Mouse (Mus musculus) neural tube, embryonic 12.5 days (tissue): ENCODE measurements around the gene Mrpl20. TPM values are rescaled to one million over a fixed set of nuclear protein-coding genes. Genes with fewer than 3 reads are reported as not detected.
"Not testable (repeated sequence)": the region's sequence is repeated elsewhere in the genome, so short reads cannot be mapped to it uniquely, and the experiment has no call there.

ENCODE experiments used
- ATAC-seq: fragments of 200-750 bp; cut with Nextera tagmentation; 2 replicates; pipeline ENCODE4 v1.8.0; 2017; ENCODE audit warnings: low read depth, mild to moderate bottlenecking, moderate TSS enrichment, moderate library complexity; ENCODE audit not compliant: low FRiP score
- H3K27ac ChIP-seq: fragments of 300-500 bp; sonication (generic); 2 replicates; pipeline ENCODE4 v1.5.1; 2016
- H3K27me3 ChIP-seq: fragments of 300-500 bp; sonication (generic); replicated peaks from 2 replicates; pipeline ENCODE4 v1.6.1; 2016; ENCODE audit warnings: mild to moderate bottlenecking
- H3K36me3 ChIP-seq: fragments of 300-500 bp; sonication (generic); 2 replicates; pipeline ENCODE4 v1.6.1; 2016; ENCODE audit warnings: mild to moderate bottlenecking
- H3K4me1 ChIP-seq: fragments of 300-500 bp; sonication (generic); 2 replicates; pipeline ENCODE4 v1.6.1; 2016
- H3K4me2 ChIP-seq: fragments of 300-500 bp; sonication (generic); replicated peaks from 2 replicates; pipeline ENCODE4 v1.6.1; 2016; ENCODE audit warnings: mild to moderate bottlenecking
- H3K4me3 ChIP-seq: fragments of 300-500 bp; sonication (generic); 2 replicates; pipeline ENCODE4 v1.5.1; 2016
- H3K9ac ChIP-seq: fragments of 300-500 bp; sonication (generic); 2 replicates; pipeline ENCODE4 v1.6.1; 2016; ENCODE audit warnings: mild to moderate bottlenecking
- H3K9me3 ChIP-seq: fragments of 300-500 bp; sonication (generic); 2 replicates; pipeline ENCODE4 v1.6.1; 2016; ENCODE audit warnings: mild to moderate bottlenecking
- WGBS: fragments of 180-500 bp; shearing (Covaris S2); methylation state at CpG from one replicate; pipeline ENCODE4 v1.1.7; 2016; 5-methylcytosine and 5-hydroxymethylcytosine counted together
- polyA plus RNA-seq: library from polyadenylated mRNA; unstranded; fragments of >200 nt; fragmentation: Nextera tagmentation; extraction: Ambion mirVana; gene quantifications from 2 replicates; pipeline ENCODE4 v1.2.1, GENCODE M21; 2016

Gene Mrpl20
- polyA plus RNA-seq, 1 experiment from 2014 or later = 226 TPM

DNA sequence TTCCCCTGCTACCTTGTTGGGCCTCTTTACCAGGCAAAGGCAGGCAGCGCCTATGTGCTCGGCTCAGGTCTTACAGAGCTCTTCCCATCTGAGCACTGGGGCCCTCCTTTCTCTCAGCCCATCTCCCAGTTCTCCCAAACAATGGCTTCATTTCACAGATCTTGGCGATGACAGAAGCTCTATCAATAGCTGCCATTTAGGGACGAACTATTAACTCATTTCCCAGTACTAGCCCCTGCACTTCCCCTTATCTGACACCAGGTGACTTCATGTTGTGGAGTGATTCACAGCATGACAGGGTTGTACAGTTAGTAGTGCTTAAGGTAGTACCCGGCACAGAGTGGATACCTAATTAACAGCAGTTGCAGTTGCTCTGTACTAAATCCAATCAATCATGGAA lies 16.9 kb upstream of the Mrpl20 start, which contains the start of gene Tmem88b:
TSS of gene Tmem88b (minus strand) at position 56 of the 400 bp plus-strand sequence.
- no peak for ATAC-seq
- WGBS = 66% methylated on average over 5 of the region's 5 CpGs

DNA sequence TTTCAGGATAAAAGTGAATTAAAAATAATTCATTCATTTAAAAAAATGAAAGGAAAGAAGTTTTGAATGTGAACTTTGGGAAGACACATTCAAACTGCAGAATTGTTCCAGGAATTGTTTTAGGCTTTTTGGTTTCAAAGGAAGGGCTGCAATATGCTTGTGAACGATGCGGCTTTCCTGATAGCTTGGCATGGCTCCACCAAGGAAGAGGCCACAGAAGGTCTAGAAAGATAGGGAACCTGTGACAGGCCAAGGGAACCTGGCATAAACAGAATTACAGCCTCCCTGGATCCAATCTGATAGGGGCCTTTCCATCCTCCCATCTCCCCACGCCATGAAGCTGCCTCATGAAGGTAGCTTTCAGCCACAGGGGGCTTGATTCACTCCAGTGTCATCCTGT lies 14.4 kb upstream of the Mrpl20 start:
- no peaks in the 10 kb centered on the region for H3K27me3 ChIP-seq
- no peak overlapping the region for H3K27ac ChIP-seq
- no peaks in the 10 kb centered on the region for H3K9me3 ChIP-seq
- H3K4me1 ChIP-seq = peaks cover 9% of the 10 kb centered on the region
- no peak overlapping the region for H3K4me2 ChIP-seq
- no peak for ATAC-seq
- 75% methylated on average over 3 of the region's 3 CpGs for WGBS
- no peaks in the 10 kb centered on the region for H3K36me3 ChIP-seq
- H3K4me3 ChIP-seq = no peak overlapping the region
- H3K9ac ChIP-seq = no peak overlapping the region

More for the DNA sequence above, 16.9 kb upstream of the Mrpl20 start, which contains the start of gene Tmem88b:
- H3K4me3 ChIP-seq = peak within 1 kb of the TSS; percentile 56; the same call in 1 of the 2 replicates
- no peaks in the 10 kb centered on the region for H3K9me3 ChIP-seq
- H3K4me2 ChIP-seq = peak within 1 kb of the TSS; percentile 69
- no peaks in the 10 kb centered on the region for H3K27me3 ChIP-seq
- peak within 1 kb of the TSS; percentile 78; the same call in 1 of the 2 replicates for H3K9ac ChIP-seq
- peaks cover 13% of the 10 kb centered on the region for H3K4me1 ChIP-seq
- no peak within 1 kb of the TSS for H3K27ac ChIP-seq
- no peaks in the 10 kb centered on the region for H3K36me3 ChIP-seq

DNA sequence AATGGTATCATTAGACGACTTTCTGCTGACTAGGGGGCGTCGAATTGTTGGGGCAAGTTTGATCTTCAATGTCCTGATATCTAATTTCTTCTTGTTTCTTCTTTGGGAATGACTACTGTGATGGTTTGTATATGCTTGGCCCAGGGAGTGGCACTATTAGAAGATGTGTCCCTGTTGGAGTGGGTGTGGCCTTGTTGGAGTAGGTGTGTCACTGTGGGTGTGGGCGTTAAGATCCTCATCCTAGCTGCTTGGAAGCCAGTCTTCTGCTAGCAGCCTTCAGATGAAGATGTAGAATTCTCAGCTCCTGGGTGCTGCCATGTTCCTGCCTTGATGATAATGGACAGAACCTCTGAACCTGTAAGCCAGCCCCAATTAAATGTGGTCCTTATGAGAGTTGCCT lies 13.8 kb upstream of the Mrpl20 start:
- 78% methylated on average over 4 of the region's 4 CpGs for WGBS
- not testable (repeated sequence) for H3K9me3 ChIP-seq, H3K36me3 ChIP-seq, H3K4me2 ChIP-seq, H3K4me3 ChIP-seq, H3K27me3 ChIP-seq, H3K9ac ChIP-seq, ATAC-seq, H3K4me1 ChIP-seq, H3K27ac ChIP-seq

DNA sequence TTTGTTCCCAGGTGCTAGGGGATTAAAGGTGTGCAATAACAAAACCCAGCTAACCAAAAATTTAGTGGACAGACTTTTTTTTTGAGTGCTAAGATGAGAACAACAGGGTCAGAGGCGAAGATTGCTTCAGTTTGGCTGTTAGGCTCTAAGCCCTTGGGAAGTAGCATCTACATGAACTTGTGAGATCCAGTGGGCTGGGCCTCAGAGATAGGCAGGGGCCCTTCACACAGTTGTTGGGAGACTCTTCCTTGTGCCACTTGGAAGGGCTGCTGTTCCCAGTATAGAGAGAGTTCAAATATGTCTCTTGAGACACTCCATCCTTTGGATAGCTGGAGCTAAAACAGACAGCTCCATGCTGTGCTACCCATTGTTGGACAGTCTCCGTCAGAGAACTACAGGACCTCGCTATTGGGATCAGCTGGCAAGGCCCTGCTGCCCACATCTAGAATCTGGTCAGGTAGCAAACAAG lies 12.6 kb upstream of the Mrpl20 start, which contains the start of gene Ankrd65:
TSS of gene Ankrd65 (plus strand) at position 419 of the 469 bp plus-strand sequence.
- no peaks in the 10 kb centered on the region for H3K9me3 ChIP-seq
- H3K36me3 ChIP-seq = no peaks in the 10 kb centered on the region
- no peak for ATAC-seq
- no peaks in the 10 kb centered on the region for H3K4me1 ChIP-seq
- no peak within 1 kb of the TSS for H3K4me2 ChIP-seq
- no peak within 1 kb of the TSS for H3K27ac ChIP-seq
- WGBS = 85% methylated on average over 3 of the region's 3 CpGs
- H3K9ac ChIP-seq = no peak within 1 kb of the TSS
- H3K27me3 ChIP-seq = no peaks in the 10 kb centered on the region
- H3K4me3 ChIP-seq = no peak within 1 kb of the TSS

DNA sequence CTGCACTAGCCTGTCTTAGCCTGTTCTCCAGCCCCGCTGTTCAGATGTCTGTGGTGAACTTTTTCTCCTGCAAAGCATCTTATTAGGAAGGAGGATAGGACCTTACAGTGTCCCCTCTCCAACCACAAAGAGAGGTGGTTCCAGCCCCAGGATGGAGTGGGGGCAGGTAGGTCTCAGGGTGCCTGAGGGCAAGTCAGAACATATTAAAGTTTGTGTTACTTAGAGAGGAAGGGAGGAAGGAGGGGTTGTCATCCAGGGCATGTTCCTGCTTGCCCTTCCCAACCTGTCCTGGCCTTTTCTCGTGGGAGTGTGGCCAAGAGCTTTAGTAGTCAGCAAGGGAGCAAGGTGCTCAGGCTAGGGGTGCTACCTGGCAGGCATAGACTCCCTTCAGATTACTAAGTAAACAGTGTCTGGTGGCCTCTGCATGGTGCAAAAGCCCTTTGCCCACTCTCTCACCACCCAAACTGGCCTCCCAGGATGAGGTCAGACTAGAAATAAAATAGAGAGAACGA lies 12.0 kb upstream of the Mrpl20 start:
- H3K4me2 ChIP-seq = no peak overlapping the region
- no peaks in the 10 kb centered on the region for H3K36me3 ChIP-seq
- WGBS = 72% methylated on average over 3 of the region's 3 CpGs
- no peaks in the 10 kb centered on the region for H3K9me3 ChIP-seq
- H3K4me3 ChIP-seq = no peak overlapping the region
- no peaks in the 10 kb centered on the region for H3K27me3 ChIP-seq
- no peak overlapping the region for H3K9ac ChIP-seq
- no peaks in the 10 kb centered on the region for H3K4me1 ChIP-seq
- H3K27ac ChIP-seq = no peak overlapping the region
- ATAC-seq = no peak

DNA sequence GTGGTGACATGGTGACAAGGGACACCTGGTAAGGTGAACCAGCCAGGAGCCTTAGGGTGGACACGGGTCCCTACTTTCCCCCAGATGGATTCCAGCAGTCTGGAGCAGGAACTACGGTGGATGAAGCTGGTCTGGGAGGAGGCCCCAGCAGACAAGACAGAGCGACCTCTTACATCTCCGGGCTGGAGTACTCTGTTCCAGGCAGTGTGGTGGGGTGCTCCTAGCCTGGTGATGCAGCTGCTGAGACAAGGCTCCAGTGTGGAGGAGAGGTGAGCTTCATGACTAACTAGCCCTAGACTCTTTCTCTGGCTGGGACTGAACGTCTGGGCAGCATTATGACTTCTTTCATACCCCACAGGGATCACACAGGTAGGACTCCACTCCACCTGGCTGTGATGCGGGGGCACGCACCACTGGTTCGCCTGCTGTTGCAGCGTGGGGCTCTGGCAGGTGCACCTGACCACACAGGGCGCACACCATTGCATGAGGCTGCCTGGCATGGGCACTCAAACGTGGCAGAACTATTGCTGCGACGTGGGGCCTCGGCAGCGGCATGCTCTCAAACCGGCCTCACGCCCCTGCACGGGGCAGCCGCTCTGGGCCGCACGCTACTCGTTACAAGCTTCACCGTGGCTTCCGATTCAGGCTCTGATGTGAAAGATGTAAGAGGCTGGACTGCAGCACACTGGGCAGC lies 11.3 kb upstream of the Mrpl20 start:
- H3K4me1 ChIP-seq = no peaks in the 10 kb centered on the region
- WGBS = 78% methylated on average over 24 of the region's 24 CpGs
- no peaks in the 10 kb centered on the region for H3K9me3 ChIP-seq
- ATAC-seq = no peak
- no peaks in the 10 kb centered on the region for H3K27me3 ChIP-seq
- no peak overlapping the region for H3K9ac ChIP-seq
- H3K27ac ChIP-seq = no peak overlapping the region
- H3K4me3 ChIP-seq = no peak overlapping the region
- H3K4me2 ChIP-seq = no peak overlapping the region
- H3K36me3 ChIP-seq = no peaks in the 10 kb centered on the region

DNA sequence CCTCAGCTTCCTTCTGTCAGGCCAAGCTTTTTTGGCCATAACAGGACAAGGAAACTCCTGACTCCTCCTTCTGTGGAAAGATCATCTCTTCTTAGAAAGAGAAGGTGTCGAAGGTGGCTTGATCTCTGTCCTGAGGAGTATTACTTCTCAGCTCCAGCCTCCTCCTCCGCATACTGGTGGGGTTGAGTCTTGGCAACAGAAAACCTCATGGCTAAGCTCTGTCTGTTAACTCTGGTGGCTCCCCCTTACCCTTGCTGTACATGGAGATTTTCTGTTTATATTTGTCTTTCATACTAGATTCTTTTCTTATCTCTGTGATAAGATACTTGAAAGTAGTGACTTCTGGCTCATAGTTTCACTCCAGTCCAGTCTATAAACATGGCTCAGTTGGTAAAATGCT lies 8.9 kb upstream of the Mrpl20 start:
- no peaks in the 10 kb centered on the region for H3K36me3 ChIP-seq
- no peaks in the 10 kb centered on the region for H3K27me3 ChIP-seq
- H3K9ac ChIP-seq = no peak overlapping the region
- no peak for ATAC-seq
- no peak overlapping the region for H3K27ac ChIP-seq
- no peak overlapping the region for H3K4me2 ChIP-seq
- H3K9me3 ChIP-seq = no peaks in the 10 kb centered on the region
- no peak overlapping the region for H3K4me3 ChIP-seq
- 81% methylated on average over 2 of the region's 2 CpGs for WGBS
- H3K4me1 ChIP-seq = no peaks in the 10 kb centered on the region

DNA sequence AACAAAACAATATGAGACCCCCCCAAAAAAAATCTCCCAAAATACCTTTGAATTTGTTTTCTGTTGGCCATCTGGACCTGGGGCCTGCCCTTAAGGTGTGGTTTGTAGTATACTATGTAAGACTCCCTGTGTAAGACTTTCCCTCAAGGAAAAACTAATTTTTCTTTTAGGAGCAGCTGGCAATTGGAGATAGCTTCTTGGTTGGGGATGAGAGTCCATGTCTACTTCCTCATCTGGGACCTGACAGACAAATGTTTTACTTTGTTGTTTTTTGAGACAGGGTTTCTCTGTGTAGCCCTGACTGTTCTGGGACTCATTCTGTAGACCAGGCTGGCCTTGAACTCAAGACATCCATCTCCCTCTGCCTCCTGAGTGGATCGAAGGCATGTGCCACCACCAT lies 603 bp upstream of the Mrpl20 start:
- Histone ChIP-seq H3K4me2 (no peak overlapping the region), H3K4me1 (peaks cover 17% of the 10 kb centered on the region)
- WGBS = 92% methylated on average over 1 of the region's 1 CpGs

DNA sequence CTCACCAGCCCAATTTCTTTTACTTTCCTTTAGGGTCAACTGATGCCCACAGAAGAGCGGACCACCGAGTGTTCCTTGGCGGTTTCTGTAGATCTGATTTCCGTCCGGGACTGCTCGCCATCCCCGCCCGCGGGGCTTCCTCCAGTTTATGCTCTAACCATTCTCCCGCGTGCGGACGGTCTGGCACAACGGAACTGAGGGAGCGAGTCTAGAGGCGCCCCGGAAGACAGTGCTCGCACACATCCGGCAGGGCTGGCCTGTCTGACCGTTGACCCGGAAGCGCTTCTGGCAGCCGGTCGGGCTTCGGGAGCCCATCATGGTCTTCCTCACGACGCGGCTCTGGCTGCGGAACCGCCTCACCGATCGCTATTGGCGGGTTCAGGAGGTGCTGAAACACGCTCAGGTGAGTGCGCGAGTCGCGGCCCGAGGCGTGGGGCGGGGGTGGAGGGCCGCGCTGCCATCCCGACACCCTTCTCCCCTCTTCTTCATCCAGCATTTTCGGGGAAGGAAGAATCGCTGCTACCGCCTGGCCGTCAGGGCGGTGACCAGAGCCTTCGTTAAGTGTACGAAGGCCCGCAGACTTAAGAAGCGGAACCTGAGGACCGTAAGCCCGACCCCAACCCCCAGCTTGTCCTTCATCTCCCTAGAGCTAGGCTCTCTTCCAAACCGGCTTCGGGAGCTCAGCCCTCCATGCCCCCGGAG lies 813 bp downstream of the Mrpl20 start:
- H3K36me3 ChIP-seq = peaks cover 18% of the 10 kb centered on the region
- no peaks in the 10 kb centered on the region for H3K9me3 ChIP-seq
- peak overlapping the region; percentile 72 for H3K4me2 ChIP-seq
- peaks cover 17% of the 10 kb centered on the region for H3K4me1 ChIP-seq
- no peak overlapping the region for H3K27ac ChIP-seq
- H3K4me3 ChIP-seq = peak overlapping the region; percentile 91
- WGBS = under 1% methylated on average over 58 of the region's 58 CpGs
- ATAC-seq = peak; percentile 95
- H3K27me3 ChIP-seq = no peaks in the 10 kb centered on the region
- peak overlapping the region; percentile 86 for H3K9ac ChIP-seq

More for the DNA sequence above, 603 bp upstream of the Mrpl20 start:
- no peaks in the 10 kb centered on the region for H3K27me3 ChIP-seq
- no peak overlapping the region for H3K9ac ChIP-seq
- ATAC-seq = no peak
- H3K27ac ChIP-seq = no peak overlapping the region
- H3K4me3 ChIP-seq = no peak overlapping the region
- no peaks in the 10 kb centered on the region for H3K9me3 ChIP-seq
- H3K36me3 ChIP-seq = peaks cover 4% of the 10 kb centered on the region; the same call in 1 of the 2 replicates

DNA sequence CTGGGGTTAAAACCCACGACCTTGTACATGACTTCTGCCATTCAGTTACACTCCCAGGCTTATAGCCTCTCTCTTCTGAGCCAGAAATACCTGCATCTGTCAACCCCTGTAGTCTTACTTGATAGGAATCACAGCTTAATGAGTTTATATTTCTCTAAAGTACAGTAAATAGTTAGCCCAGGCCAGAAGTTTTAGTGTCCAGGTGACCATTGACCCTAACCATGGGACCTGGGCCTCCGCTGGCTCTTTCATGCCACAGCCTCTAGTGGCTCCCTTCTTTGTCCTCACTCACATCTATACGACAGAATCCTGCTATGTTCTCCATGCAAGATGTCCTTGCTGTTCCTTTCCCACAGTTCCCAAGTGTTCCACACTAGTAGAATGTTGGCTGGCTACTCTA lies 5.2 kb downstream of the Mrpl20 start:
- peaks cover 22% of the 10 kb centered on the region for H3K4me1 ChIP-seq
- H3K9ac ChIP-seq = no peak overlapping the region
- H3K4me2 ChIP-seq = no peak overlapping the region
- no peak for ATAC-seq
- no peaks in the 10 kb centered on the region for H3K27me3 ChIP-seq
- H3K9me3 ChIP-seq = no peaks in the 10 kb centered on the region
- H3K4me3 ChIP-seq = no peak overlapping the region
- peaks cover 40% of the 10 kb centered on the region for H3K36me3 ChIP-seq
- H3K27ac ChIP-seq = no peak overlapping the region
- 87% methylated on average over 3 of the region's 3 CpGs for WGBS

DNA sequence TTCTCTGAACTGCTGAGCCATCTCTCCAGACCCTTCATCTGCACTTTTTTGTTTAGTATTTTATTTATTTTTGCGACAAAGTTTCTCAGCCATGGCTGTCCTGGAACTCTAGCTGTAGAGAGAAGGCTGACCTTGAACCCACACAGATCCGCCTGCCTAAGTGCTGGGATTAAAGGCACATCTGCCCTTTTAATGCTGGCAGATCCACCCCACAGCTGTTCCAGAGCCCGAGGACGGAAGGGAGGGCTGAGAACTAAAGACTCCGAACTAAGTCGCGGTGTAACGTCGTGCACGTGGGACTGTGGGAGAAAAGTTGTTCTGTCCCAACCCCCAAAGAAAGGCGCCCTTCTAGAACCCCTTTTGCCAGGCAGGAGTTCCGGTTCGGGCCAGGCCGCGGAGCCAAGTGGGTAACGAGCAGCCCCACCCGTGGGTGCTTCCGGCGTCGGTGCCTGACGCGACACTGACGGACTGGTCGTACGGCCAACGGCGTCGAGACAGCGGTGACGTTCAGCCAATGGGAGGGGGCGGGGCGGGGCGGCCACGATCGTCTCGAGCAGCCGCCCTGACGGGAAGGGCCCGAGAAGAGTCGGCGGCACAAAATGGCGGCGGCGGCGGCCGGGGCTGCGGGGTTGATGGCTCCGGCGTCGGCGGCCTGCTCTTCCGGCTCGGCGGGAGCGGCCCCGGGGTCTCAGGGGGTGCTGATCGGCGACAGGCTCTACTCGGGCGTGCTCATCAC lies 9.4 kb downstream of the Mrpl20 start, which contains the start of gene Ccnl2:
TSS of gene Ccnl2 (plus strand) at position 561 of the 736 bp plus-strand sequence.
- peaks cover 68% of the 10 kb centered on the region for H3K36me3 ChIP-seq
- H3K4me1 ChIP-seq = peaks cover 22% of the 10 kb centered on the region
- under 1% methylated on average over 60 of the region's 60 CpGs for WGBS
- H3K9me3 ChIP-seq = no peaks in the 10 kb centered on the region
- peak within 1 kb of the TSS; percentile 80 for H3K27ac ChIP-seq
- H3K9ac ChIP-seq = peak within 1 kb of the TSS; percentile 99
- peak within 1 kb of the TSS; percentile 89 for H3K4me2 ChIP-seq
- no peaks in the 10 kb centered on the region for H3K27me3 ChIP-seq
- H3K4me3 ChIP-seq = peak within 1 kb of the TSS; percentile 100
- peak; percentile 100 for ATAC-seq
